8 mouse cellular contexts compared by ENCODE assay signal in the genomic region with DNA sequence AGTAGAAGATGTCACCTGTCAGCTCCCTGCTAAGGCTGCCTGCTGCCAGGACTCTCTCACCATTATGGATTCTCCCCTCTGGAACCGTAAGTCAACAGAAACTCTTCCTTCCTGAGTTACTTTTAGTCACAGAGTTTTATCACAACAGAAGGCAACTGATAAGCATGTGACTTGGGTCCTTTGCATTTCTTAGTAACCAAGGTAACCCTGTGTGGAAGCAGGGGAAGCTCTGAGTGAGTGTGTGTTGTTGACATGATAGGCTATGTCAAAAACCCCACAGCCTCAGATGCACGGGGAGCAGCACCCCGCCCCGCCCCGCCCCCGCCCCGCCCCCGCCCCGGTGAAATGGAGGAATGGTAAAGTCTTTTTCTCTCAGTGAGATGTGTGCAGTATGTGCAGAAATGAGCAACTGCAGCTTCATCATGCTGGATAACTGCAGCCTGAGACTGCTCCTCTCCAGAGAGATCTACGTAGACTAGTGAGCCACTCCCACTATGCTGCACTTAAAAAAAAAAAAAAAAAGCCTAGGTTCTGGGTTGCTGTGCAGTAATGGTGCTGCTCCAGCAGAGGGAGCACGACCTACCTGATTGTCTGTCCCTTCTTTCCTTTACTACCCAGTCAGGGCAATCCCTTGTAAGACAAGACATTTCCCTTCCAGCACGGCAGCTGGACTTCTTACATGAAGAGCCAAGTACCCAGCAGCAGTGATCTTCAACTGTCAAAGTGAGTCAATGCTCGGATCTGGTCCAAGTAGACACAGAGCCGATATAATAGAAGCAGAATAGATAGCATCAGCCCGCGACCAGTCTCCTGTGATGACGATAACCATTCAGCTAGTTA.
A peak's percentile ranks its signal among the peaks of the same experiment; 100 is the strongest.
DNase-seq lines count a peak whose midpoint lies in the region; ATAC-seq lines count a peak whose summit lies in the region.

No protein-coding gene starts in this region.

- WGBS in forebrain, embryonic 16.5 days, result 44% methylated on average over 17 of the region's 17 CpGs
- 36% methylated on average over 17 of the region's 17 CpGs for WGBS in intestine, embryonic 14.5 days
- WGBS in limb, embryonic 10.5 days, result 49% methylated on average over 17 of the region's 17 CpGs
- WGBS in midbrain, embryonic 12.5 days, result 35% methylated on average over 17 of the region's 17 CpGs

- no peaks in the 10 kb centered on the region for H3K36me3 ChIP-seq in forebrain, embryonic 16.5 days (ENCODE audit: control insufficient read depth, insufficient read depth)
- no peaks in the 10 kb centered on the region for H3K36me3 ChIP-seq in intestine, embryonic 14.5 days (ENCODE audit: control insufficient read depth, insufficient read depth, low read length)
- no peaks in the 10 kb centered on the region for H3K36me3 ChIP-seq in limb, embryonic 10.5 days
- H3K36me3 ChIP-seq in midbrain, embryonic 12.5 days, result no peaks in the 10 kb centered on the region

- ATAC-seq in forebrain, embryonic 16.5 days, result peak; percentile 93
- ATAC-seq in intestine, embryonic 14.5 days (replicated peaks; ENCODE audit: low FRiP score, low TSS enrichment, low read depth), result peak; percentile 72; the same call in 1 of the 2 replicates
- peak; percentile 66 for ATAC-seq in midbrain, embryonic 12.5 days (ENCODE audit: low FRiP score, low read depth)

- intact Hi-C loops in heart, postnatal 25 days (cut with DNase I), result loop anchor here (10.0 kb wide), 1 partner anchor 385 kb away; no protein-coding TSS in a partner anchor

- H3K4me3 ChIP-seq in forebrain, embryonic 16.5 days (replicated peaks; ENCODE audit: low read length), result peak overlapping the region; percentile 22
- H3K4me3 ChIP-seq in intestine, embryonic 14.5 days (ENCODE audit: low read depth, low read length), result no peak overlapping the region
- H3K4me3 ChIP-seq in limb, embryonic 10.5 days, result peak overlapping the region; percentile 42
- H3K4me3 ChIP-seq in midbrain, embryonic 12.5 days, result peak overlapping the region; percentile 29

- H3K27me3 ChIP-seq in forebrain, embryonic 16.5 days (replicated peaks; ENCODE audit: control insufficient read depth, insufficient read depth, low read length), result no peaks in the 10 kb centered on the region
- H3K27me3 ChIP-seq in intestine, embryonic 14.5 days (replicated peaks; ENCODE audit: control insufficient read depth, insufficient read depth, low read length), result no peaks in the 10 kb centered on the region
- H3K27me3 ChIP-seq in limb, embryonic 10.5 days (ENCODE audit: low read depth, poor library complexity, severe bottlenecking), result no peaks in the 10 kb centered on the region
- no peaks in the 10 kb centered on the region for H3K27me3 ChIP-seq in midbrain, embryonic 12.5 days

- H3K27ac ChIP-seq in forebrain, embryonic 16.5 days (ENCODE audit: low read length), result 0 out of 2 replicates have a peak overlapping the region, but pooled peaks have one; percentile 52
- no peak overlapping the region for H3K27ac ChIP-seq in intestine, embryonic 14.5 days (ENCODE audit: low read depth)
- H3K27ac ChIP-seq in limb, embryonic 10.5 days, result no peak overlapping the region
- H3K27ac ChIP-seq in midbrain, embryonic 12.5 days (replicated peaks), result no peak overlapping the region

- H3K9ac ChIP-seq in forebrain, embryonic 16.5 days (replicated peaks; ENCODE audit: low read depth, low read length), result no peak overlapping the region; the same call in 1 of the 2 replicates
- H3K9ac ChIP-seq in intestine, embryonic 14.5 days (ENCODE audit: low read length), result no peak overlapping the region
- no peak overlapping the region for H3K9ac ChIP-seq in midbrain, embryonic 12.5 days (replicated peaks)

- peak overlapping the region; percentile 41 for H3K4me2 ChIP-seq in forebrain, embryonic 16.5 days (ENCODE audit: low read length)
- peak overlapping the region; percentile 30 for H3K4me2 ChIP-seq in intestine, embryonic 14.5 days (ENCODE audit: low read length)
- H3K4me2 ChIP-seq in midbrain, embryonic 12.5 days (replicated peaks), result peak overlapping the region; percentile 42

- peak; percentile 25 to 62 for DNase-seq in heart, adult 18-20 months
- DNase-seq in heart, postnatal 25 days (ENCODE audit: low spot score), result no peak
- DNase-seq in cerebellum, adult 18-20 months, result peak; percentile 65 to 70
- DNase-seq in intestine, embryonic 14.5 days (ENCODE audit: low spot score), result peak; percentile 69
- peak; percentile 65 for DNase-seq in limb, embryonic 10.5 days (ENCODE audit: low spot score)
- DNase-seq in spleen, postnatal 14 days (ENCODE audit: low spot score in 2 of 2), result peak; percentile 12 to 37

- no peaks in the 10 kb centered on the region for H3K9me3 ChIP-seq in forebrain, embryonic 16.5 days (ENCODE audit: control insufficient read depth, low read length)
- no peaks in the 10 kb centered on the region for H3K9me3 ChIP-seq in intestine, embryonic 14.5 days (ENCODE audit: control insufficient read depth, low read length)
- no peaks in the 10 kb centered on the region for H3K9me3 ChIP-seq in limb, embryonic 10.5 days (replicated peaks)
- H3K9me3 ChIP-seq in midbrain, embryonic 12.5 days, result no peaks in the 10 kb centered on the region

- H3K4me1 ChIP-seq in forebrain, embryonic 16.5 days (replicated peaks; ENCODE audit: control insufficient read depth, insufficient read depth, low read length), result peaks cover 7% of the 10 kb centered on the region; the same call in 1 of the 2 replicates
- peaks cover 4% of the 10 kb centered on the region; the same call in 1 of the 2 replicates for H3K4me1 ChIP-seq in intestine, embryonic 14.5 days (replicated peaks; ENCODE audit: control insufficient read depth, insufficient read depth, low read length)
- H3K4me1 ChIP-seq in limb, embryonic 10.5 days, result 0 out of 2 replicates have a peak, but pooled peaks cover 3% of the 10 kb centered on the region
- H3K4me1 ChIP-seq in midbrain, embryonic 12.5 days, result peaks cover 5% of the 10 kb centered on the region; the same call in 1 of the 2 replicates
